Mouse (Mus musculus) hindbrain, embryonic 12.5 days (tissue): Measurements from ENCODE around the gene Gpsm2. TPM values are rescaled to one million over a fixed set of nuclear protein-coding genes. Genes with fewer than 3 reads are reported as not detected.

ENCODE experiments used
- ATAC-seq: fragments of 200-750 bp; cut with Nextera tagmentation; 2 replicates; pipeline ENCODE4 v1.8.0; 2017; ENCODE audit warnings: moderate TSS enrichment; ENCODE audit not compliant: low FRiP score
- H3K27ac ChIP-seq: fragments of 300-500 bp; sonication (generic); 2 replicates; pipeline ENCODE4 v1.5.1; 2016; ENCODE audit warnings: mild to moderate bottlenecking
- H3K27me3 ChIP-seq: fragments of 300-500 bp; sonication (generic); 2 replicates; pipeline ENCODE4 v1.6.1; 2016; ENCODE audit warnings: mild to moderate bottlenecking
- H3K36me3 ChIP-seq: fragments of 300-500 bp; sonication (generic); 2 replicates; pipeline ENCODE4 v1.6.1; 2016; ENCODE audit warnings: mild to moderate bottlenecking
- H3K4me1 ChIP-seq: fragments of 300-500 bp; sonication (generic); 2 replicates; pipeline ENCODE4 v1.6.1; 2016
- H3K4me2 ChIP-seq: fragments of 300-500 bp; sonication (generic); replicated peaks from 2 replicates; pipeline ENCODE4 v1.6.1; 2016; ENCODE audit warnings: mild to moderate bottlenecking
- H3K4me3 ChIP-seq: fragments of 300-500 bp; sonication (generic); 2 replicates; pipeline ENCODE4 v1.5.1; 2016; ENCODE audit warnings: mild to moderate bottlenecking
- H3K9ac ChIP-seq: fragments of 300-500 bp; sonication (generic); 2 replicates; pipeline ENCODE4 v1.6.1; 2016; ENCODE audit warnings: mild to moderate bottlenecking, moderate library complexity
- H3K9me3 ChIP-seq: fragments of 300-500 bp; sonication (generic); replicated peaks from 2 replicates; pipeline ENCODE4 v1.6.1; 2016; ENCODE audit warnings: mild to moderate bottlenecking
- WGBS: fragments of 180-500 bp; shearing (Covaris S2); methylation state at CpG from one replicate; pipeline ENCODE4 v1.1.7; 2016; 5-methylcytosine and 5-hydroxymethylcytosine counted together
- polyA plus RNA-seq: library from polyadenylated mRNA; unstranded; fragments of >200 nt; fragmentation: Nextera tagmentation; extraction: Ambion mirVana; gene quantifications from 2 replicates; pipeline ENCODE4 v1.2.1, GENCODE M21; 2016

Gene Gpsm2
- polyA plus RNA-seq, 1 experiment from 2014 or later = 68.0 TPM

- Histone ChIP-seq H3K36me3 (no peaks in the 10 kb centered on the region), H3K9ac (no peak overlapping the region), H3K27ac (no peak overlapping the region), H3K9me3 (no peaks in the 10 kb centered on the region), H3K27me3 (no peaks in the 10 kb centered on the region), H3K4me1 (no peaks in the 10 kb centered on the region), H3K4me2 (no peak overlapping the region), H3K4me3 (no peak overlapping the region)
- WGBS = 86% methylated on average over 2 of the region's 2 CpGs
- no peak for ATAC-seq
Observed at GRCm38 (mm10) chr3:108755542-108755941, 33.4 kb upstream of the Gpsm2 start.

DNA sequence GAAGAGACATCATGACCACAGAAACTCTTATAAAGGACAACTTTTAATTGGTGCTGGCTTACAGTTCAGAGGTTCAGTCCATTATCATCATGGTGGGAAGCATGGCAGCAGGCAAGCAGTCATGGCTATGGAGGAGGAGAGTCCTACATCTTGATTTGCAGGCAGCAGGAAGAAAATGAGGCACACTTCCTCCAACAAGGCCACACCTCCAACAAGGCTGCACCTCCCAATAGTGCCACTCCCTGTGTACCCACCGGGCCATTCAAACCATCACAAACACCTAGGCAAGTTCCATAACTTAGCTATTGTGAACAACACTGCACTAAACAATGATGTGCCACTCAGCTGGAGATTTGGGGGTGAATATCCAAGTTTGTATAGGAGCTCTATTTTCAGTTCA lies 32.4 kb upstream of the Gpsm2 start:
- 95% methylated on average over 1 of the region's 1 CpGs for WGBS

DNA sequence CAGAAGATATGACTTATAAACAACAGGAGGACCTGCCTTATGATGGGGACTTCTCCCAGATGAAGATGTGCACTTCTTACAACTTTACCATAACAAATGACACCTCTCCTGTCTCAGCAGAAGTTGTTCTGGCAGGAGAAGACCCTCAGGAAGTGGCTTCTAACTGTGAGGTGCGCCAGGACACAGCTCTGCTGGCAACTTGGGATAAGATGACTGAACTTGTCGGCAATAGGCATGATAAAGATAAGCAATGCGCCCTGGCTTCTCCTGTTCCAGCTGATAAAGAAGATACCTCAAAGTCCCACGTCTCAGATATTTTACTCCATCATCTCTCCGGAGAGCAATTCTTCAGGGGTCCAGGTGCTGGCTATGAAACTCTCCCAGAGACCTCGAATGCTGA lies 29.6 kb upstream of the Gpsm2 start:
- 0 out of 2 replicates have a peak, but pooled peaks cover under 1% of the 10 kb centered on the region for H3K27me3 ChIP-seq
- no peaks in the 10 kb centered on the region for H3K9me3 ChIP-seq
- no peak overlapping the region for H3K4me2 ChIP-seq
- H3K27ac ChIP-seq = no peak overlapping the region
- no peak overlapping the region for H3K9ac ChIP-seq
- WGBS = 88% methylated on average over 6 of the region's 6 CpGs
- H3K36me3 ChIP-seq = no peaks in the 10 kb centered on the region
- H3K4me3 ChIP-seq = no peak overlapping the region
- no peak for ATAC-seq
- no peaks in the 10 kb centered on the region for H3K4me1 ChIP-seq

More for the DNA sequence above, 32.4 kb upstream of the Gpsm2 start:
- no peak for ATAC-seq
- Histone ChIP-seq H3K27me3 (no peaks in the 10 kb centered on the region), H3K4me2 (no peak overlapping the region), H3K9me3 (no peaks in the 10 kb centered on the region), H3K4me1 (no peaks in the 10 kb centered on the region), H3K36me3 (no peaks in the 10 kb centered on the region), H3K9ac (no peak overlapping the region), H3K27ac (no peak overlapping the region), H3K4me3 (no peak overlapping the region)

GRCm38 (mm10) chr3:108751061-108751460 lies 29.0 kb upstream of the Gpsm2 start:
- H3K4me1 ChIP-seq = no peaks in the 10 kb centered on the region
- no peaks in the 10 kb centered on the region for H3K9me3 ChIP-seq
- H3K27me3 ChIP-seq = 0 out of 2 replicates have a peak, but pooled peaks cover 3% of the 10 kb centered on the region
- no peak overlapping the region for H3K9ac ChIP-seq
- no peak overlapping the region for H3K4me2 ChIP-seq
- 62% methylated on average over 6 of the region's 6 CpGs for WGBS
- H3K36me3 ChIP-seq = no peaks in the 10 kb centered on the region
- ATAC-seq = no peak
- no peak overlapping the region for H3K27ac ChIP-seq
- H3K4me3 ChIP-seq = no peak overlapping the region

DNA sequence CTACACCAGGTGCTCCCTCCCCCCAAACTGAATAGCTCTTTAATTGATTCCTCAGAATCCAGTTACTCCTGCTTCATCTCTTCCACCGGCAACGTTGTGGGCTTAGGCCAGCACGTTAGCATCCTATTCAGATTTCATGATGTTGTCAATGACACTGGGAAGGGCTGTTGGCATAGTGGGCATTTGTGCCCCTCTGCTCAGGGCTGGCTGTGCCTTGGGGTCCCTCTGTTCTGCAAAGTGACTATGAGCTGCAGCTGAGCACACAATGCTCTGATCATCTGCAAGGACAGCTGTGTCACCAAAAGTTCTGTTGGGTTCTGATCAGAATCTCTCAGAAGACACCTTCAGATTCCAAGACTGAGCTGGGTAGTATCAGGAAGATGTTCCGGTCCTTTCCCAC lies 22.0 kb upstream of the Gpsm2 start:
- WGBS = 76% methylated on average over 4 of the region's 4 CpGs
- Histone ChIP-seq H3K27ac (no peak overlapping the region), H3K4me3 (no peak overlapping the region), H3K36me3 (no peaks in the 10 kb centered on the region), H3K9me3 (no peaks in the 10 kb centered on the region), H3K4me1 (0 out of 2 replicates have a peak, but pooled peaks cover under 1% of the 10 kb centered on the region), H3K9ac (no peak overlapping the region), H3K27me3 (0 out of 2 replicates have a peak, but pooled peaks cover 3% of the 10 kb centered on the region), H3K4me2 (no peak overlapping the region)
- no peak for ATAC-seq

- no peaks in the 10 kb centered on the region for H3K36me3 ChIP-seq
- no peak within 1 kb of the TSS for H3K4me2 ChIP-seq
- no peak within 1 kb of the TSS for H3K4me3 ChIP-seq
- H3K9me3 ChIP-seq = no peaks in the 10 kb centered on the region
- 0 out of 2 replicates have a peak, but pooled peaks cover 2% of the 10 kb centered on the region for H3K4me1 ChIP-seq
- no peak for ATAC-seq
- H3K27ac ChIP-seq = no peak within 1 kb of the TSS
- H3K9ac ChIP-seq = no peak within 1 kb of the TSS
- WGBS = 62% methylated on average over 8 of the region's 8 CpGs
- H3K27me3 ChIP-seq = no peaks in the 10 kb centered on the region
Observed at GRCm38 (mm10) chr3:108739045-108739708, 17.1 kb upstream of the Gpsm2 start, which contains the start of gene Aknad1. Gene Aknad1 (plus strand): TSS chr3:108739658.

DNA sequence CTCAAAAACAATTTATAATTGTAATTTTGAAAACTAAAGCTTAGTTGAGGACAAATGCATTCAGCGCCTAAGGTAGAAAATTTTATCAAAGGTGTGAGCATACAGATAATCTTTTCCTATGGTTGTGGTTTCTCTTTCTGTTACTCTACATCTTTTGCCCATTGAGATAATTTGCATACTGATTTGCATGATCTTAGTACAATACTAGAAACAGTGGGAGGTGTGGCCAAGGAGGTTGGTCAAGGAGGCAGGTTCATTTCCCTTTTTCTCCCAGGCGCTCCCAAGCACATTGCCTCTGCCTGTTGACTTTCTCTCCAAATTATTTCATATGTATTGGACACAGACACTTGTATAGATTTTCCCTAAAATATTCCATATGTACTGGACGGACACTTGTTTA lies 15.7 kb upstream of the Gpsm2 start:
- Histone ChIP-seq H3K36me3 (no peaks in the 10 kb centered on the region), H3K4me2 (no peak overlapping the region), H3K4me1 (0 out of 2 replicates have a peak, but pooled peaks cover 2% of the 10 kb centered on the region), H3K27ac (no peak overlapping the region), H3K9ac (no peak overlapping the region), H3K4me3 (no peak overlapping the region), H3K27me3 (no peaks in the 10 kb centered on the region), H3K9me3 (no peaks in the 10 kb centered on the region)
- 93% methylated on average over 3 of the region's 3 CpGs for WGBS
- ATAC-seq = no peak

GRCm38 (mm10) chr3:108730316-108730715 lies 8.2 kb upstream of the Gpsm2 start:
- Histone ChIP-seq H3K4me2 (no peak overlapping the region), H3K27me3 (no peaks in the 10 kb centered on the region), H3K4me1 (no peaks in the 10 kb centered on the region), H3K9ac (no peak overlapping the region), H3K27ac (no peak overlapping the region), H3K36me3 (no peaks in the 10 kb centered on the region), H3K4me3 (no peak overlapping the region), H3K9me3 (no peaks in the 10 kb centered on the region)
- 40% methylated on average over 12 of the region's 12 CpGs for WGBS
- no peak for ATAC-seq

- Histone ChIP-seq H3K4me3 (no peak overlapping the region), H3K27ac (no peak overlapping the region), H3K9me3 (no peaks in the 10 kb centered on the region), H3K36me3 (no peaks in the 10 kb centered on the region), H3K9ac (no peak overlapping the region), H3K4me1 (peaks cover 4% of the 10 kb centered on the region), H3K27me3 (no peaks in the 10 kb centered on the region), H3K4me2 (no peak overlapping the region)
- no peak for ATAC-seq
- WGBS = 93% methylated on average over 3 of the region's 3 CpGs
Observed at GRCm38 (mm10) chr3:108727776-108728175, 5.7 kb upstream of the Gpsm2 start.

GRCm38 (mm10) chr3:108727344-108727743 lies 5.2 kb upstream of the Gpsm2 start:
- Histone ChIP-seq H3K9ac (no peak overlapping the region), H3K4me2 (no peak overlapping the region), H3K4me3 (no peak overlapping the region), H3K27ac (no peak overlapping the region), H3K27me3 (no peaks in the 10 kb centered on the region), H3K4me1 (peaks cover 8% of the 10 kb centered on the region), H3K36me3 (no peaks in the 10 kb centered on the region), H3K9me3 (no peaks in the 10 kb centered on the region)
- no peak for ATAC-seq

DNA sequence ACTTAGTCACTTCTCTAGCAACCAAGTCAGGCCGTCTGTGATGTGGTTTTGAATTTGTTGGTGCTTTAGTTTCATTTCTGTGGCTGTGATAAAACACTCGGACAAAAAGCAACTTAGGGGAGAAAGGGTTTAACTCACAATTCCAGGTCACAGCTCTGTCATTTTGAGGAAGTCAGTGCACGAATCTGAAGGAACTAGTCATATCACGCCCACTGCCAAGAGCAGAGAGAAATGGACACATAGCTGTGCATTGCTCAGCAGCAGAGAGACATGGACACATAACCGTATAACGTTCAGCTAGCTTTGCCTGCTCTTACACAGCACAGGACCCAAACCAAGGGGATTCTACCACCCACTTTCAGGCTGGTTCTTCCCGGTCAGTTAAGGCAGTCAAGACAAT lies 4.3 kb upstream of the Gpsm2 start:
- Histone ChIP-seq H3K9ac (no peak overlapping the region), H3K4me3 (no peak overlapping the region), H3K4me1 (peaks cover 8% of the 10 kb centered on the region), H3K27ac (no peak overlapping the region), H3K36me3 (no peaks in the 10 kb centered on the region), H3K4me2 (no peak overlapping the region), H3K9me3 (no peaks in the 10 kb centered on the region), H3K27me3 (no peaks in the 10 kb centered on the region)
- 89% methylated on average over 7 of the region's 7 CpGs for WGBS
- ATAC-seq = no peak

DNA sequence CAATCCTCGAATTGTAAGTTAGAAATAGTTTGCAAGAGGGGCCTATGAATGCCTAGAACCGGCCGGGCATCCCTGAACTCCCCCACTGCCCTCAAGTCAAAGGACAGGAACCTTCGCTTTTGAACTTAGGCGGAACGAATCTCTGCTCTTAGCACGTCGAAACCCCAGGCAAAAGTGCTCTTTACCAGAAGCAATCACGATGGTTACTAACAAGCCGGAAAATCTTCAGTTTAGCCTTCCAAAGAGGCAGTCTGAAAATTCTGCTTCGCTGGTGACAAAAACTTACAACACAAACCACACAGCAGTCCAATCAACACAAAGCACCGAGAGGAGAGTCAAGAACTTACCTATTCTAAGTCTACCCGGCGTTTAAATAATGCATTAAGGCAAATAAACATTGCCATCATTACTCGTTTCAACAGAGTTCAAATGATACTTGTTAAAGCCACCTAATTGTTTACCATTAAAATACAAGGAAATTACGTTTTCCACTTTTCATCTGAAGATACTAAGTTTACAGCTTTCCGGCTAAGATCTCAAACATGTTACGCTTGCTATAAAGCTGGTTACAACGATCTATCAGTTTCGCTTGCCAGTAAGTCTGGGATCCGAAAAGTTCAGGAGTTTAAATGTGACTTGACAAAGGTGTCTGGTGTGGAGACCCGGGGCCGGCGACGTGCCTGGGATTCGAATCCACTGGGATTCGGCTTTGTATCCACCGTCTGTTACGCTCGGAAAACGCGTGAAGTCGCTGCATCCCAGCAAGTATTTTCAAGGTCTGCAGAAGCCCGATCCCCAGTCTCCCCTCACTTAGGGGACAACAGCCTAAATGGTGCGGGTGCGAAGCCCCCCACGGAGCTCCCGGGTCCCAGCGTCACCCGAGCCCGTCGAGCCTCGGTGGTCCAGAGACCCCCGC lies 775 bp downstream of the Gpsm2 start:
- peak overlapping the region; percentile 62 for H3K4me2 ChIP-seq
- no peak; the same call in 1 of the 2 replicates for ATAC-seq
- H3K9ac ChIP-seq = peak overlapping the region; percentile 88
- H3K27ac ChIP-seq = peak overlapping the region; percentile 94
- no peaks in the 10 kb centered on the region for H3K27me3 ChIP-seq
- peak overlapping the region; percentile 78 for H3K4me3 ChIP-seq
- H3K4me1 ChIP-seq = peaks cover 27% of the 10 kb centered on the region
- H3K9me3 ChIP-seq = no peaks in the 10 kb centered on the region
- WGBS = under 1% methylated on average over 44 of the region's 44 CpGs
- no peaks in the 10 kb centered on the region for H3K36me3 ChIP-seq
